Comparison of ENCODE assay signal across 24 mouse cellular contexts in the genomic region with DNA sequence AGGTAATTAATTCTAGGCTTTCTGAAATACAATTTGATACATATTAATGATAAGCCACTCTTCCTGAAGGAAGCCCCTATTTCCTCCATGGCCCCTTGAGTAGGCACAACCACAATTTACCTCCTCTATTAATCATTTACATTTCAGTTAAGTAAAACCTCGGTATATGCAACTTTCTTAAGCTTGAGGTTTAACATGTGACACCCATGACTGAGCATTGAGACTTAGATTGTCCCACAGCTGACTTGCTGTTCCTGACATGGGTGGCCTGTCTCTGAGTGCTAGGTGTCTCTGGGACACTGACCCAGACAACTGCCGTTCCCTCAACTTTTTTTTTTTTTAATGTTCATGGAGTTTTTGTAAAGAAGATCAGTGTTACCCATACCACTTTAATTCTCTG.
"Had no signal": no experiment of that assay in that cellular context is flagged by ENCODE, and none has a peak within 500 bp of the region (broad histone marks: within the 10 kb centered on the region; RNA-seq: fewer than 3 reads in every experiment).

No protein-coding gene starts in this region.

- H3K9me3 ChIP-seq: heart, embryonic 13.5 days; heart, embryonic 15.5 days; hindbrain, embryonic 13.5 days; hindbrain, embryonic 15.5 days; limb, embryonic 13.5 days; limb, embryonic 15.5 days; liver, embryonic 13.5 days; liver, embryonic 15.5 days had no signal

- ATAC-seq: forebrain, embryonic 16.5 days; hindbrain, postnatal 0 days had no signal

- H3K36me3 ChIP-seq: limb, embryonic 13.5 days; limb, embryonic 15.5 days; liver, embryonic 13.5 days; liver, embryonic 15.5 days had no signal

- H3K4me3 ChIP-seq: gastrocnemius, adult 2 months; heart, adult 2 months; heart, embryonic 13.5 days; heart, embryonic 15.5 days; hindbrain, embryonic 13.5 days; hindbrain, embryonic 15.5 days; limb, embryonic 13.5 days; limb, embryonic 15.5 days; liver, embryonic 13.5 days; liver, embryonic 15.5 days had no signal

- H3K4me1 ChIP-seq: heart, embryonic 13.5 days; heart, embryonic 15.5 days; hindbrain, embryonic 13.5 days; hindbrain, embryonic 15.5 days; limb, embryonic 13.5 days; limb, embryonic 15.5 days; liver, embryonic 13.5 days; liver, embryonic 15.5 days had no signal

- DNase-seq: gastrocnemius, adult 2 months; gastrocnemius, postnatal 10 days; gastrocnemius, postnatal 36 days; heart, adult 11 months; heart, adult 2 months; heart, postnatal 14 days; heart, postnatal 36 days; kidney, adult 18-20 months; kidney, adult 9 months; kidney, postnatal 25 days; layer of hippocampus, adult 9-11 months; layer of hippocampus, postnatal 36 days; left cerebral cortex, postnatal 4 days; liver, embryonic 13.5 days had no signal

- H3K9ac ChIP-seq: heart, embryonic 13.5 days; heart, embryonic 15.5 days; hindbrain, embryonic 13.5 days; hindbrain, embryonic 15.5 days; limb, embryonic 13.5 days; limb, embryonic 15.5 days; liver, embryonic 13.5 days; liver, embryonic 15.5 days had no signal

- H3K4me2 ChIP-seq: heart, embryonic 11.5 days; heart, embryonic 13.5 days; heart, embryonic 15.5 days; hindbrain, embryonic 13.5 days; hindbrain, embryonic 15.5 days; limb, embryonic 13.5 days; limb, embryonic 15.5 days; liver, embryonic 13.5 days; liver, embryonic 15.5 days had no signal

- H3K27ac ChIP-seq: gastrocnemius, adult 2 months; heart, adult 2 months; heart, embryonic 13.5 days; heart, embryonic 15.5 days; hindbrain, embryonic 13.5 days; hindbrain, embryonic 15.5 days; hindbrain, postnatal 0 days; limb, embryonic 13.5 days; limb, embryonic 15.5 days; liver, embryonic 13.5 days; liver, embryonic 15.5 days had no signal

- H3K27me3 ChIP-seq: heart, embryonic 13.5 days; heart, embryonic 15.5 days; hindbrain, embryonic 13.5 days; hindbrain, embryonic 15.5 days; limb, embryonic 13.5 days; limb, embryonic 15.5 days; liver, embryonic 13.5 days; liver, embryonic 15.5 days had no signal
